Mouse (Mus musculus) T-helper 17 cell (primary cell): ENCODE results near the gene Rcan2.

Experiments used
- in situ Hi-C, 2 experiments: fragments of 300-600 bp; cut with MboI, MseI; formaldehyde crosslinking; loops; 1 replicate in 1 of 2; 2 replicates in 1 of 2; pipeline ENCODE4 v1.15.1; 2025; ENCODE audit warnings: high pct_unique_total_duplicates in 2 of 2

Gene Rcan2

DNA sequence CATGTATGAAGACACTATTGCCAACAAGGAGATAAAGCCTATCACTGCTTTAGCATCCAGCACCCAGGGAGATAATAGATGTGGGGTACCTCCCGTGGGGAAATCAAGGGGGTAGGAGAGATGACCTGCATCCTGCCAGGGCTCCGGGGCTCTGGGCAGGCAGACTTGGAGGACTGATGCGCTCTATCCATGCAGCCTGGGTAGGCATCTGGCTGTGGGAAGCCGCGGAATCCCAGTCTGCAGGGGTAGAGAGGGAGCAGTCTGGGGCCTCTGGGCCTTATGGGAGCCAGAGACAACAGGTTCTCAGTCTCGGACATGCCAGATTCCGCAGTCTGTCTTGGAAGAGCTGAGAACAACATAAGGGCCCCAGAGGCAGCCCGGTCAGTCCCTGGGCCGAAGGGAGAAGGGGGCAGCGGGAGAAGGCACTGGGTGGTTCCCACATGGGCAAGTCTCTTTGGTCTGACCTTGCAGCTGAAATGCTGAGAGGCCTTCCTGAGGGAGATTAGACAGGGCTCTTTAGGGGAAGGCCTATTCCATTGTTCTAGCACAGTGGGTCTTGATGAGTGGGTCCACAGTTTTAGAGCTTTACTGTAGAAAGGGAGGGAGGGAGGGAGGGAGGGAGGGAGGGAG is 23.7 kb downstream of the Rcan2 start:
- in situ Hi-C loops = loop anchor here in 1 of 2 experiments (25.0 kb wide), 1 partner anchor 812 kb away; no protein-coding TSS in a partner anchor

DNA sequence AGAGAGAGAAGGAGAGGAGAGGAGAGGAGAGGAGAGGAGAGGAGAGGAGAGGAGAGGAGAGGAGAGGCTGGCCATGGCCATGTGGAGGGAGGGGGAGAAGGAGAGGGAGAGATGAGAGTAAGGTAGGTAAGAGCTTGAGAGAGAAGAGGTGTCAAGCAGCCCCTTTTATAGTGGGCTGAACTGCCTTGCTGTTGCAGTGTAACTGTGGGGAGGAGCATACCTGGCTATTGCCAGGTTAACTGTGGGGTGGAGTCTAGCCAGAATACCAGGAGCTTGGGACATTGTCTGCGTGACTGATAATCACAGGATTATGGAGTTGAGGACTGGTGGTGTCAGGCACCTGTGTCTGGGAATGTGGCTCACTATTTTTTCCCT is 24.2 kb downstream of the Rcan2 start:
- in situ Hi-C loops = loop anchor here in 1 of 2 experiments (25.0 kb wide), 1 partner anchor 812 kb away; no protein-coding TSS in a partner anchor

DNA sequence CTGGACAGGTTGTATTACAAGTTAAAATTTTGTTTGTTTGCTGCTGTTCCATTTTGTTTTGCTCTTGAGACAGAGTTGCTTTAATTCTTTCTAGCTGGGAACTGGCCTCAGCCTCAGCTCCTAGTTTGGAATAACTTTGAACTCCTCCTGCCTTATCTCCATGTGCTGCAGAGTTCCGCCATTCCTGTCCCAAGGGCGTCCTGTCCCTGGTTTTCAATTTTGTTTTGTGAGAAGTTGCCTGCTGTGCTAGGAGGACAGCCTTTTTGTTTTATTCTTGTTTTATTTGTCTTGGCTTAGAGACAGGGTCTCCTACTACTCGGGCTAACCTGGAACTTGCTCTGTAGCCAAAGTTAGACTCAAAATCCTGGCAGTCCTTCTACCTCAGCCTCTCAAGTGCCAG is 26.1 kb downstream of the Rcan2 start:
- in situ Hi-C loops = loop anchor here in 1 of 2 experiments (25.0 kb wide), 1 partner anchor 810 kb away; no protein-coding TSS in a partner anchor

DNA sequence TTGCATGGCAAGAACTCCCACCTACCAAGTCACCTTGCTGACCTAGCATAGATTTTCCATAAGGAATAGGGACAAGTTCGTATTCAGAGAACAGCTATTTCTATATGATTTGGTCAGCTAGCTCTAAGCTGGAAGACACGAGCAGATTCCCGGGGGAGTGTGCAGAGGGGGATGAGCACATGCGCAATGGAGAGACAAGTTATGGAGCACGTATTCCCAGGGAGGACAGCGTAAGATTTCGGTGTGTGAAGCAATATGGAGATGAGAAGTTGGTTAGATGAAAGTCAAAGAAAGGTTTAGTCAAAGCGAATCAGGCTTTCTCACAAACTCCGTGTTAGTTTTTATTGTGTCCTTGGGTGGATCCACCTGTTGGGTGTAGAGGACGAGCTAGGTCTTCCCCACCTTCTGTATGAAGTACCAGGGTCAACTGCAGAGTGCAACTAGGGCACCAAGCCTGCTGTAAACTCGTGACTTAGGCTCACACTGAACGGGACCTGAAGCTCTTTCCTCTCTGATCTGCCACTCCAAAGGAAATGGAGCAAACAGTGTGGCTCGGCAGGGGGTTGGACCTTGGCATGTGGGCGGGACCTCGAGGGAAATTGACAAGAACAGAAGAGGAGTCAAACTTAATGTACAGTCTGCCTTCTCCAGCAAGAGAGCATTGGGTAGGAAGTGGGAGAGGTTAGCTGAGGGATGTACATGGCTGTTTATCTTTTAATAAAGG is 31.4 kb downstream of the Rcan2 start:
- in situ Hi-C loops = loop anchor here in 1 of 2 experiments (25.0 kb wide), 1 partner anchor 805 kb away; no protein-coding TSS in a partner anchor

DNA sequence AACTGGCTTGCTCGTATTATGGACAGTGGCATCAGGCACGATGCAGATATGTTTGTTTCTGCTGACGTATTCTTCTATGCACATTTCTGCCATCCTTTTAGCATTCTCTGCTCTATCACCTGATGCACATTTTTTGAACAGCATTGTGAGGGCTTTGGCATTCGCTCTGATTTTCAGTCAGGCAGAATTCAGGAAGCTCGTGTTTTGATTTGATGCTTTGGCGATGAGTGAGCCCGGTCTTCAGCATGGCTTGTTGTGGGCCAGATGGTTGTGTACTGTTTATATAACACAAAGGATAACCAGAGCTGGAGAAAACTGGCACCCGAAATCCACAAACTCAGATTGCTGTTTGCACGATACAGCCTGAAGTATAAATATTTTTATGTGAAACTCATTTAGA is 39.1 kb downstream of the Rcan2 start:
- in situ Hi-C loops = loop anchor here in 1 of 2 experiments (25.0 kb wide), 1 partner anchor 797 kb away; no protein-coding TSS in a partner anchor

DNA sequence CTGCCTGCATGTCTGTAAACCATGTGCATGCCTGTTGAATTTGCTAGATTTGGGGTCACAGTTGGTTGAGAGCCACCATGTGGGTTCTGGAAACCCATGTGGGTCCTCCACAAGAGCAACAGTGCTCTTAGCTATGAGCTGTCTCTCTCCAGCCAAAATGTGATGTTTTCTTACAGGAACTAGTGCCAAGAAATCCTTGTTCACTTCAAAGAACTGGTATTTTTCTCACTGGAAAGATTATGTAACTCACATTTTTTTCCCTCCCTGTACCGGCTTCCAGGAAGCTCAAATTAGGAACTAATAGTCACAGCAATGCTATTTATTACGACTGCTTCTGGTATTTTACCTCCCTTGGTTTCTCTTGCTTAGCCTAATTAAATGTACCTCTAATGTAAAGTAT is 45.6 kb downstream of the Rcan2 start:
- in situ Hi-C loops = loop anchor here in 1 of 2 experiments (25.0 kb wide), 1 partner anchor 791 kb away; no protein-coding TSS in a partner anchor

DNA sequence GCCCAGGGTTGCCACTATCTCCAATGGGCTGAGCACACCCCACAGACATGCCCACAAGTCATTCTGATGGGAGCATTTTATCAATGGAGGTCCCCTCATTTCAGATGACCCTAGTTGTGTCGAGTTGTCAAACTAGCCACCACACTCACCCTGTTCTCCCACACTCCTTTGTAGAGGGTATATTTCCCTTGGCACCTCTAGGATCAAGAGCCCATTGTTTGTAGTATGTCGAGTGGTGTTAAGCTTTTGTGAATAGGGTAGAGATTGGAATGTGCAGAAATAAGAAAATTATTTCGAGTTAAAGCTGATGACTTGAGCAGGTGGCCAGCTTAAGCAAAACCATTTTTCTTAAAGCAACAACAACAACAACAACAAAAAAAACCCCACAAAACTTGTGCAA is 47.8 kb downstream of the Rcan2 start:
- in situ Hi-C loops = loop anchor here in 1 of 2 experiments (25.0 kb wide), 1 partner anchor 788 kb away; no protein-coding TSS in a partner anchor

DNA sequence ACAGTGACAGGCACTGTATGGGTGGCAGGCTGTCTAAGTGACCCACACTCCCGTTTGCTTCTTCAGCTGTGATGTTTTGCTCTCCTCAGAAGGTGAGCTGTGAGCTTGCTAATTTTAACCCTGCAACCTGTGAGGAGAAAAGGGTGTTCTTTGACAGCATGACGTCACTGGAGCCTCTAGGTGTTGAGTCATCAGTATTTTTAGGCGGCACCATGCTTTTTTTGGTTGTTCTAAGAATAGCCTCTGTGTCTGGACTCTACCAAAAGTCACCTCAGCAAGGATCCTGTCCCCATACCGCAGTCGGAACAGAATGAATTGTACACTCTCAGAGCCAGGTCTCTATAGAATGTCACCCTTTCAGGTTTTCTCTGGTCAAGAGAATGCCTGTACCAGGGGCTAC is 54.0 kb downstream of the Rcan2 start:
- in situ Hi-C loops = no loop called here

DNA sequence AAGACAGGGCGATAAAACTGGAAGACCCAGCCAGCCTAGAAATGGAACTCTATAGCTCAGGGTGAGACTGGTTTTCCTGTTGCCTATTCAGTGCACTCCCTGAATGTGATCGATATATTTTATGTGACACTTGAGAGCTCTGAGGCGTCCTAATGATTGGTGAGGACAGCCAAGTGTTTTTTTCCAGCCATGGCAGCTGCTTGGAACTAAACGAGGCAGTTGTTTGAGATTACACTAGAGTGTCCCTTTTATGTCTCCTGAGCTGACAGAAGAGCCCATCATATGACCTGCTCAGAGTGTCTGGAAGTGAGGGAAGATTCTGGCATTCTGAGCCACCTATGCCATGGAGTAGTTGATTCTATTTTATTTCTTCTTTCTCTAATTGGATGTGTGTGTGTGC is 54.9 kb downstream of the Rcan2 start:
- in situ Hi-C loops = no loop called here

DNA sequence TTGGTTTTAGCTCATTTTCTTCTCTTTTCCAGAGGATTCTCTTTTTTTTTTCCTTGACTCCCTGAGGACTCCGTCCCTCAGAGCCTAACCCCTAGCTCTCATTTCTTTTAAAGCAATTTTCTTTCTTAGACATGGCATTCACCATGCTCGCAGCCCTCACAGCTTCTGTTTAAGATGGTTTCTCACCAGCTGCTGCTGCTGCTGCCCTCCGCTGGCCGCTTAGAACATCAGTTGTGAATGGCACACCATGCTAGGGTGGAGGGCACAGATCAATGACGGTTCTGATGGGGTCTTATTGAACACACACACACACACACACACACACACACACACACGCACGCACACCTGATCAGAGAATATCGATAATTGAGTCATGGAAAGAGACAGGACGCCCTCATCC is 67.7 kb downstream of the Rcan2 start:
- in situ Hi-C loops = no loop called here

DNA sequence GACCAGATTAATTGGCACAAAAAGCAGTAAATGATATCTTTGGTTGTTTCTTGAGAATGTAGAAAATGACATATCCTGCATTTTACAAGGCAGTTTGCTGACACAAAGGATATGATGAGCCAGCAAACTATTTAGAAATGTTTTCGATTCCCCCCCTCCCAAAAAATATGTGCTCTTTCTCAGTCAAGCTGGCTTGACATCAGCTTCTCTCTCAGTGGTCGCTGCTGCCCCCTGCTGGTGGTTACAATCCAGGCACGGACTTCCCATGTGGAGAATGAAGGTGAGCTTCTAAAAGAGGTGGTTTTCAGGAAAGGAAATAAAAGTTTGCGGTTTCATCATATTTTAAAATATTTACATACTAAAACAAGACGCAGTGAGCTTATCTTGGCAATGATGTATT is 68.5 kb downstream of the Rcan2 start:
- in situ Hi-C loops = loop anchor here in 1 of 2 experiments (5.0 kb wide), 1 partner anchor 167 kb away; no protein-coding TSS in a partner anchor

DNA sequence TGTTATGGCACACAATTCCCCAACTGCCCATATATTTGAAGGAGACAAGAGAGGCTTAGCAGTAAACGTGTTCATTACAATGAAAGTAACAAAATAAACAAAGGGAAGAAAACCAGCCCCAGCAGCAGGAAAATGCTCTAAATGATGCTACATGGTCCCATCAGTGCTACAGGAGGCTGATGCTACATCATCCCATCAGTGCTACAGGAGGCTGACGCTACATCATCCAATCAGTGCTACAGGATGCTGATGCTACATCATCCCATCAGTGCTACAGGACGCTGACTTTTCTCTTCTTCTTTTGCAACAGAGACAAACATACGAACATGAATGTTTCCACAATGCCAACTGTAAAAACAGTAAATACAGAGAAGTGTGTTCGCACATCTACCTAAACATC is 73.3 kb downstream of the Rcan2 start:
- in situ Hi-C loops = loop anchor here in 1 of 2 experiments (5.0 kb wide), 1 partner anchor 172 kb away; no protein-coding TSS in a partner anchor

DNA sequence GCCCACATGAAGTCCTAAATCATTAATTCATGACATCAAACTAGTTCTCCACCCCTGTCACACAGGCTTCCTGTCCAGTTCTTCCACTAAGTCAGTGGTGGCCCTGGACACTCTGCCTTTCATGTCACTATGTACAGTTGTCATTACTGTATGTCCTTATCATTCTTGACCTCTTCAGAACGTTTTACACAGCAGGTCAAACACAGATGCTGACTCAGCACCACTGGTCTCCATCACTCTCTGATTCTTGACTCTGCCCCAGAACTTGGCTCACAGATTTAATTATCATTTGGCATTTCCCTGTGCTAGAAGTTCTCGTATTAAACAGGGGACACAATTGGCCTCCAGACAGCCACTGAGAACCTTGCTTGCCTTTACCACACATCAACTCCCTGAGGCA is 76.3 kb downstream of the Rcan2 start:
- in situ Hi-C loops = no loop called here

DNA sequence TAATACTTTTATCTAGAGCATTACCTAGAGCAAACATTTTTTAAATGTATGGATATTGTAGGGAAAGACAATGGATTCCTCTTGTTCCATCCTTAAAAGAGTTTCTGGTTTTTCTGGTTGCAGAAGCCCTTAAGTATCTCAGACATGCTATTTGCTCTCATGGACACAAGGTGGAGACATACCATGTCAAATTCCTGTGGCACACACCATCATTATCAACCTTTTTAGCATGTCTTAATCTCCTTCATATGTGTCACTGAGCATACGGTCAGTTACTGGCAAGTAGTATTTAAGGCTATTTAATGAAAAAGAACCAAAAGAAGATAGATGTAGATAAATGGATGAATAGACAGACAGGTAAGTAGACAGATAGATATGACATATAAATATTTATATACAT is 81.9 kb downstream of the Rcan2 start:
- in situ Hi-C loops = loop anchor here in 1 of 2 experiments (5.0 kb wide), 1 partner anchor 239 kb away; no protein-coding TSS in a partner anchor

DNA sequence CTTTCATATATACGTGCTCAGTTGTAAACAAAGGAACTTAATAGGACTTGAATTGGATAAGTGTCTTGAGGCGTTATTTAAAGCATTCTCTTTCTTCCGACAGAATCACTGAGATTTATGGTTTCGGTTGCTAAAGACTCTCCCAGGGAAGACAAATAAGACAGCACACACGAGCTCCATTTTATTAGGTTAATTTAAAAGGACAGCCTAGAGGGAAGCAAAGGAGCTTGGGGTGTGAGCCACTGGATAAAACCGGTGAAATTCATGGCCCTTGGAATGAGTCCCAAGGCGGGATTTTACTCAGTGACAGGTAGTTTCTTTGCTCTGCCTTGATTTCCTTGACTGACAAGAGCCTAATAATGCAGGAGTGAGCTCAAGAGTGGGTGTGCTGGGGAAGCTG is 85.1 kb downstream of the Rcan2 start:
- in situ Hi-C loops = loop anchor here in 1 of 2 experiments (5.0 kb wide), 1 partner anchor 61 kb away; no protein-coding TSS in a partner anchor

DNA sequence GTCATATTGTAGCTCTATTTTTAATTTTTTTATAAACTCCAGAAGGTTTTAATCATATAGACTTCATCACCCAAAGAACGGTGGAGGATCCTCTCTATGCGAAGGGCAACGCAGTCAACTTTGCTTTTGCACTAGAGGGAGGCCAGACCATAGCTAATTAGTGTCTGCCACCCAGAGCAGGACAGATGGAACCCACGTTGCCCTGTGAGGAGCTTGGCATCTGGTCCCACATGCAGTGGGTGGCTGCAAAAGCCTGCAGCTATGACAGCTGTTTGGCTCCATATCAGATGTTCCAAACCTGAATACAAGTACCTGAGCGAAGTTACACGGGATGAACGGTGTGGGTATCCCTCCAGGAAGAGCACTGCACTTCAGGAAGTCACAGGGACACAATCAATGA is 86.8 kb downstream of the Rcan2 start:
- in situ Hi-C loops = loop anchor here in 1 of 2 experiments (5.0 kb wide), 1 partner anchor 59 kb away; no protein-coding TSS in a partner anchor

DNA sequence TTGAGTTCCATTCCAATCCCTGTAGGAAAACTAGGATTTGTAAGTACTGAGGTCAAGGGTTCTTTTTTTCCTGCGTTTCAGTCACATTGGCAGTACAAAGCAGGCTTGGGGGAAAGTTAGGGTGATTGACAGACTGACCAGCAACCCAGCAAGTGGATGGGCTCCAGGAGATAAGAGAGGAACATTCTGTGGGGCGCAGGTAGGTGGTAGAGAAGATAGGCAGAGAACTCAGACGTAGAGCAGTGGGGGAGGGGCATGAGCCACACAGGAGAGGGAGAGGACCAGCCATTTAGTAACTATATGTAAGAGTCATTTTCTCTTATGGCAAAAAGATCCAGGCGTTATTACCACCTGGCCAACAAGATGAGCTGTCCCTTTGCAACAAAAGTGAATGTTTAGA is 96.2 kb downstream of the Rcan2 start:
- in situ Hi-C loops = loop anchor here in 1 of 2 experiments (10.0 kb wide), 1 partner anchor 227 kb away; no protein-coding TSS in a partner anchor

DNA sequence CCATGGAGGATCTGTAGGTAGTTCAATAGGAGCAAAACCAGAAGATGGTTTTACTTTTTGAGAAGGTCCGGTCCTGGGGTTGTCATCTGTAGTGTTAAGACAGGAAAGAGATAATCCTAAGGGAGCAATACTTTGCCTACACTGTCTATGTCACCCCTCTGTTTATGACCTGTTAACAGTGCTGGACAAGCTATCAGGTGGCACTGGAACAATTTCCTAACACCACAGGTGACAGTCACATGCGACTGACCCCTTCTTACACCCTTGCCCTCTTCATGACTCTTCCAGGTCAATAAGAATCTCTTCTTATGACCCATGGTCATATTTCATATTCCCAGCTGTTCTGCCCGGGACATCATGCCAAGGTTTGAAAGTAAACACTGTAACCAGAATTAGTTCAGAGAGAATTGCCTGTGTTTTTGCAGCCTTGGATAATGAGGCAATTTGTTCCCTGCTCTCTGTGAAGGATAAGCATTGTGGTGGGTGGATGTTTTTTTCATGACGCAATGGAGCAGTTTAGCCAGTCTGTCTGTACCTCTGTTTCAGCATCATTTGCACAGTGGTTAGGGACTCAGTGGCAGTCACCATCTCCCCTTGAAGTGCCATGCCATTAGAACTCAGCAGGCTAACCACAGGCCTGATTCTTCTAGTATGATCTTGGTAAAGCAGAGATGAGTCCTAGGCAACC is 98.4 kb downstream of the Rcan2 start:
- in situ Hi-C loops = loop anchor here in 1 of 2 experiments (10.0 kb wide), 1 partner anchor 225 kb away; no protein-coding TSS in a partner anchor

DNA sequence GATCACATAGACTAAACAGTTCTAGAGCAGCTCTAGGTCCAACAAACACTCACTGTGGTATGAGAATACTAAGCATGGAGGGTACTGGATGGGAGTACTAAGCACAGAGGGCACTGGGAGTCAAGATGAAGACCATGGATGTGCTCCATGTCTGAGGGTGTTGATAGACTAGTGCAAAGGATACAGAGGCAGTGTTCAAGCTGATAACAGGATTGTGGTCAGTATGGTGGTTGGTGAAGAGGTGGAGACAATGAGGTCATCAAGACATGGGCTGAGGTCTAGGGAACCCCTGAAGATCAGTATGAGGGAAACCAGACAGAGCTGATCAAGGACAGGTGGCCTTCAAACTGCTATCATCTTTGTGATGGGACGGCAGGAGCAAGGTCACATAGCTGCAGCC is 99.0 kb downstream of the Rcan2 start:
- in situ Hi-C loops = no loop called here

DNA sequence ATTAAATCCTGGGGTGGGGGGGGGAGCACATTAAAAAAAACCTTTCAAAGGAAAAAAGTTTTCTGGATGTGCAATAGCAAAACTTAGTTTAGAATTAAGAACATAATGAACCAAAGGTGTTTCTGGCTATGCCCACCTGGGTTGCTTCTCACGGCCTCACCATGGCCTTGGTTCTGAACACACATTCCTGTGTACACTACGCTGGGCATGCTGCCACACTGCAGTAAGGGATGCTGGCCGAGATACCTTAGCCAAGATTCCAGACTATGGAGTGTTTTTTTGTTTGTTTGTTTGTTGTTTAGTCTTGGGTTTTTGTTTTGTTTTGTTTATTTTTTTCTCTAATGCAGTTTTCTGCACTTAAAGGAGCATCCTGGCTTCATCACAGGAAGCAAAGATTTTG is 100.3 kb downstream of the Rcan2 start:
- in situ Hi-C loops = no loop called here
